Mouse (Mus musculus) cerebellum, adult 2 months (tissue): Measurements from ENCODE around the gene Hdac9.

Experiments used
- CTCF ChIP-seq: fragments of 200-500 bp; IDR thresholded peaks from 2 replicates; pipeline ENCODE4 v1.5.1; 2011; ENCODE audit warnings: low read depth, mild to moderate bottlenecking, control low read depth, low read length, moderate library complexity, borderline replicate concordance; ENCODE audit not compliant: insufficient read depth
- POLR2A ChIP-seq: fragments of 200-500 bp; IDR thresholded peaks from 2 replicates; pipeline ENCODE4 v1.6.1; 2011; ENCODE audit warnings: low read length, control low read depth, borderline replicate concordance; ENCODE audit not compliant: insufficient read depth

DNA sequence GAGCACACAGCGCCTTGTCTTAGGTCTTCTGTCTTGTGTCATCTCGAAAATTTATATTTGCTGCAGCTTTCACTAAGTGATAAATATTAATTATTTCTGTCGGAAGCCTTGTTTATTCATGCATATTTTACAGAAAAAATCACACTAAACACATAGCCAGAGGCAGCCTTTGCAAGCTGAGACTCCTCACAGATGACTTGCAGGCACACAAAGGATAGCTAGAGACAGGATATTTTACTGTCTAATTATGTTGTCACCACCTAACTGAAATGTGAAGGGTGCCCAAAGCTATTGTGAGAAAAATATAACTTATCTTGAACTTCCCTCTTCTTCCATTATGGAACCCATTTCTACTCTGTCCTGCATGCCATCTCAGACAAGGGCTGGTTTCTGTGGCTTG lies 258.3 kb downstream of the Hdac9 start:
- TF ChIP-seq POLR2A (no peak), CTCF (no peak)
